22 mouse cellular contexts compared by ENCODE assay signal in the genomic region with DNA sequence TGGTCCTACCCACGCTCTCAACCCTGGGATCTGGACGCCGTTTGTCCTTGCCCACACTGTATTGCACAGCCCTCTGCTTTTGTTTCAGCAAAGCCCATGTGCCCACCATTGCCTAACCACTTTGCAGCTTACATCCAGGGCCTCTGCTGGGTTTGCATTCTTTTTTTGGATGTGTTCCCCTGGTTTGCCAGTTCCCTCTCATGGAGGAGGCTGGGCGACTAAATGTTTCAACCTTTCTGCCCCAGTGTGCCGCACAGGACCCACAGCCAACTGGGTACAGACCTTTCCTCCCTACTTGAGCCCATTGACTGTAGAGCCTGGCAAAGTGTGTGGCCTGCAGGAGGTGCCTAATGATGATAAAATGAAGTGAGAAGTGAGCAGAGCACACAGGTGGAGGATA. TPM values are rescaled to one million over a fixed set of nuclear protein-coding genes. Genes with fewer than 3 reads are reported as not detected.
DNase-seq lines count a peak whose midpoint lies in the region; ATAC-seq lines count a peak whose summit lies in the region.
"Had no signal": no experiment of that assay in that cellular context is flagged by ENCODE, and none has a peak within 500 bp of the region (broad histone marks: within the 10 kb centered on the region; RNA-seq: fewer than 3 reads in every experiment).

No protein-coding gene starts in this region.

- WGBS in lung, embryonic 16.5 days = 80% methylated on average over 5 of the region's 5 CpGs
- 90% methylated on average over 5 of the region's 5 CpGs for WGBS in intestine, embryonic 16.5 days
- 92% methylated on average over 5 of the region's 5 CpGs for WGBS in hindbrain, embryonic 14.5 days

- H3K36me3 ChIP-seq in lung, embryonic 16.5 days (ENCODE audit: control insufficient read depth, insufficient read depth, low read length) = no peaks in the 10 kb centered on the region
- no peaks in the 10 kb centered on the region for H3K36me3 ChIP-seq in intestine, embryonic 16.5 days (ENCODE audit: control insufficient read depth, insufficient read depth, low read length)
- H3K36me3 ChIP-seq in hindbrain, embryonic 14.5 days (replicated peaks; ENCODE audit: control insufficient read depth, insufficient read depth) = no peaks in the 10 kb centered on the region
- H3K36me3 ChIP-seq: G1E; heart, embryonic 10.5 days; heart, embryonic 13.5 days; hindbrain, embryonic 12.5 days had no signal

- intact Hi-C loops in heart, postnatal 25 days (cut with DNase I) = no loop called here

- H3K9me3 ChIP-seq in lung, embryonic 16.5 days (ENCODE audit: control insufficient read depth, low read length) = no peaks in the 10 kb centered on the region
- no peaks in the 10 kb centered on the region for H3K9me3 ChIP-seq in intestine, embryonic 16.5 days (ENCODE audit: control insufficient read depth, low read length)
- no peaks in the 10 kb centered on the region for H3K9me3 ChIP-seq in hindbrain, embryonic 14.5 days (ENCODE audit: control insufficient read depth, low read length)
- H3K9me3 ChIP-seq: G1E; heart, embryonic 10.5 days; heart, embryonic 13.5 days; hindbrain, embryonic 12.5 days had no signal

- H3K27ac ChIP-seq in lung, embryonic 16.5 days (ENCODE audit: low read length) = peak overlapping the region; percentile 43; the same call in 1 of the 2 replicates
- no peak overlapping the region; the same call in 1 of the 2 replicates for H3K27ac ChIP-seq in intestine, embryonic 16.5 days (ENCODE audit: low read length)
- no peak overlapping the region for H3K27ac ChIP-seq in hindbrain, embryonic 14.5 days
- H3K27ac ChIP-seq: heart, adult 2 months; heart, embryonic 13.5 days; hindbrain, embryonic 12.5 days had no signal

- H3K4me2 ChIP-seq in lung, embryonic 16.5 days (ENCODE audit: low read depth, low read length) = no peak overlapping the region
- H3K4me2 ChIP-seq in intestine, embryonic 16.5 days (ENCODE audit: low read depth, low read length) = no peak overlapping the region
- H3K4me2 ChIP-seq in hindbrain, embryonic 14.5 days (replicated peaks) = no peak overlapping the region
- H3K4me2 ChIP-seq: heart, embryonic 13.5 days; hindbrain, embryonic 12.5 days had no signal

- no peak overlapping the region for H3K4me3 ChIP-seq in lung, embryonic 16.5 days (ENCODE audit: low read length)
- H3K4me3 ChIP-seq in intestine, embryonic 16.5 days (ENCODE audit: low read length) = no peak overlapping the region
- H3K4me3 ChIP-seq in hindbrain, embryonic 14.5 days (replicated peaks; ENCODE audit: low read length) = no peak overlapping the region
- H3K4me3 ChIP-seq: heart, adult 2 months; heart, embryonic 10.5 days; heart, embryonic 13.5 days; hindbrain, embryonic 12.5 days had no signal

- no peak overlapping the region for H3K9ac ChIP-seq in lung, embryonic 16.5 days (ENCODE audit: low read length)
- no peak overlapping the region for H3K9ac ChIP-seq in intestine, embryonic 16.5 days (ENCODE audit: low read depth, low read length)
- no peak overlapping the region for H3K9ac ChIP-seq in hindbrain, embryonic 14.5 days
- H3K9ac ChIP-seq: heart, embryonic 13.5 days; hindbrain, embryonic 12.5 days had no signal

- ATAC-seq in lung, embryonic 16.5 days (ENCODE audit: low read depth) = no peak
- peak; percentile 12 for ATAC-seq in intestine, embryonic 16.5 days
- ATAC-seq in hindbrain, embryonic 14.5 days (ENCODE audit: low FRiP score) = no peak
- ATAC-seq: forebrain, embryonic 14.5 days; hindbrain, embryonic 16.5 days; Patski had no signal

- peaks cover 19% of the 10 kb centered on the region for H3K4me1 ChIP-seq in lung, embryonic 16.5 days (replicated peaks; ENCODE audit: control insufficient read depth, insufficient read depth, low read length)
- H3K4me1 ChIP-seq in intestine, embryonic 16.5 days (ENCODE audit: control insufficient read depth, insufficient read depth, low read length) = peaks cover 7% of the 10 kb centered on the region
- H3K4me1 ChIP-seq in hindbrain, embryonic 14.5 days (replicated peaks; ENCODE audit: control insufficient read depth, insufficient read depth, low read length) = no peaks in the 10 kb centered on the region

- peak; percentile 74 for DNase-seq in heart, adult 11 months
- no peak for DNase-seq in heart, postnatal 25 days (ENCODE audit: low spot score)
- DNase-seq in lung, postnatal 14 days = no peak
- DNase-seq in hindbrain, embryonic 14.5 days (ENCODE audit: low spot score) = no peak
- DNase-seq: adrenal gland, postnatal 10 days; B cell, adult 2 months; cerebellum, adult 18-20 months; cerebellum, adult 9-10 months; cerebellum, postnatal 14 days; gastrocnemius, postnatal 25 days; heart, adult 2 months; heart, postnatal 14 days had no signal

- peaks cover 2% of the 10 kb centered on the region; the same call in 1 of the 2 replicates for H3K27me3 ChIP-seq in lung, embryonic 16.5 days (ENCODE audit: control insufficient read depth, insufficient read depth, low read depth, low read length)
- no peaks in the 10 kb centered on the region for H3K27me3 ChIP-seq in intestine, embryonic 16.5 days (replicated peaks; ENCODE audit: control insufficient read depth, insufficient read depth, low read length)
- no peaks in the 10 kb centered on the region for H3K27me3 ChIP-seq in hindbrain, embryonic 14.5 days (ENCODE audit: control insufficient read depth, insufficient read depth, low read length)
- H3K27me3 ChIP-seq: CH12.LX, Patski had no signal

RNA-seq across cellular contexts. Expression of a gene that starts 38.3 kb away (rescaled TPM):
- total RNA-seq in heart, postnatal 25 days (2021) = 1 to 10 TPM; 4.9 to 6.0 TPM
- 3.9 and 4.3 TPM in 2 replicates for polyA plus RNA-seq in lung, embryonic 16.5 days (2015; fragmentation: Nextera tagmentation; extraction: Ambion mirVana)
- 4.1 and 5.6 TPM in 2 replicates for polyA plus RNA-seq in intestine, embryonic 16.5 days (2015; fragmentation: Nextera tagmentation; extraction: Ambion mirVana)
- 1.4 and 1.8 TPM in 2 replicates for polyA plus RNA-seq in hindbrain, embryonic 14.5 days (2014; fragmentation: Nextera tagmentation; extraction: Ambion mirVana)
- polyA plus RNA-seq: G1E had no signal
